Mouse (Mus musculus) gastrocnemius, adult 8-10 months (tissue): ENCODE measurements around the gene Tamm41. TPM values are rescaled to one million over a fixed set of nuclear protein-coding genes. Genes with fewer than 3 reads are reported as not detected.

Source experiments
- total RNA-seq, 4 experiments: library from RNA; stranded (reverse); gene quantifications; 2 replicates each; pipeline ENCODE4 v1.2.4; 2022

The Tamm41 gene
- total RNA-seq, 4 experiments from 2014 or later: 6.8 to 8.8 (median 7.6) TPM

Other genes starting within 250 kb of the Tamm41 start
- gene Vgll4, start 67.9 kb downstream of the Tamm41 start, total RNA-seq: 10 to 100 TPM; 17.5 to 30.1 (median 21.6) TPM
- under 1 TPM; 0.13 to 0.70 (median 0.58) TPM for gene Syn2, start 97.0 kb upstream of the Tamm41 start, total RNA-seq
- gene Gm17482, start 189.5 kb upstream of the Tamm41 start, total RNA-seq: not detected
- gene Timp4, start 214.3 kb upstream of the Tamm41 start, total RNA-seq: 10 to 100 TPM in 3 of 4 experiments, 1 to 10 TPM in 1; 6.5 to 19.5 (median 15.6) TPM